Mouse (Mus musculus) hindbrain, embryonic 12.5 days (tissue): ENCODE measurements at regions not wholly inside any gene's neighbourhood (a gene's known extent, or its start where the extent isn't known, plus 50 kb on each side); places are given as distances from the start of the nearest gene placed in this dataset.

ENCODE experiments used
- ATAC-seq: fragments of 200-750 bp; cut with Nextera tagmentation; 2 replicates; pipeline ENCODE4 v1.8.0; 2017; ENCODE audit warnings: moderate TSS enrichment; ENCODE audit not compliant: low FRiP score
- H3K27ac ChIP-seq: fragments of 300-500 bp; sonication (generic); 2 replicates; pipeline ENCODE4 v1.5.1; 2016; ENCODE audit warnings: mild to moderate bottlenecking
- H3K27me3 ChIP-seq: fragments of 300-500 bp; sonication (generic); 2 replicates; pipeline ENCODE4 v1.6.1; 2016; ENCODE audit warnings: mild to moderate bottlenecking
- H3K36me3 ChIP-seq: fragments of 300-500 bp; sonication (generic); 2 replicates; pipeline ENCODE4 v1.6.1; 2016; ENCODE audit warnings: mild to moderate bottlenecking
- H3K4me1 ChIP-seq: fragments of 300-500 bp; sonication (generic); 2 replicates; pipeline ENCODE4 v1.6.1; 2016
- H3K4me2 ChIP-seq: fragments of 300-500 bp; sonication (generic); replicated peaks from 2 replicates; pipeline ENCODE4 v1.6.1; 2016; ENCODE audit warnings: mild to moderate bottlenecking
- H3K4me3 ChIP-seq: fragments of 300-500 bp; sonication (generic); 2 replicates; pipeline ENCODE4 v1.5.1; 2016; ENCODE audit warnings: mild to moderate bottlenecking
- H3K9ac ChIP-seq: fragments of 300-500 bp; sonication (generic); 2 replicates; pipeline ENCODE4 v1.6.1; 2016; ENCODE audit warnings: mild to moderate bottlenecking, moderate library complexity
- H3K9me3 ChIP-seq: fragments of 300-500 bp; sonication (generic); replicated peaks from 2 replicates; pipeline ENCODE4 v1.6.1; 2016; ENCODE audit warnings: mild to moderate bottlenecking
- WGBS: fragments of 180-500 bp; shearing (Covaris S2); methylation state at CpG from one replicate; pipeline ENCODE4 v1.1.7; 2016; 5-methylcytosine and 5-hydroxymethylcytosine counted together

- no peak overlapping the region for H3K4me3 ChIP-seq
- H3K9ac ChIP-seq: no peak overlapping the region
- no peaks in the 10 kb centered on the region for H3K9me3 ChIP-seq
- ATAC-seq: no peak
- no peaks in the 10 kb centered on the region for H3K27me3 ChIP-seq
- 95% methylated on average over 1 of the region's 1 CpGs for WGBS
- H3K27ac ChIP-seq: no peak overlapping the region
- H3K4me1 ChIP-seq: no peaks in the 10 kb centered on the region
- no peaks in the 10 kb centered on the region for H3K36me3 ChIP-seq
- no peak overlapping the region for H3K4me2 ChIP-seq
Observed at GRCm38 (mm10) chr6:66263918-66264317, 271.3 kb upstream of the Mad2l1 start.

GRCm38 (mm10) chr6:66268427-66268826 lies 266.8 kb upstream of the Mad2l1 start:
- Histone ChIP-seq H3K27me3 (no peaks in the 10 kb centered on the region), H3K4me2 (no peak overlapping the region), H3K36me3 (no peaks in the 10 kb centered on the region), H3K4me3 (no peak overlapping the region), H3K9ac (no peak overlapping the region), H3K4me1 (no peaks in the 10 kb centered on the region), H3K27ac (no peak overlapping the region), H3K9me3 (no peaks in the 10 kb centered on the region)
- 54% methylated on average over 3 of the region's 3 CpGs for WGBS
- ATAC-seq: no peak

- Histone ChIP-seq H3K9me3 (no peaks in the 10 kb centered on the region), H3K9ac (no peak overlapping the region), H3K4me3 (no peak overlapping the region), H3K4me1 (no peaks in the 10 kb centered on the region), H3K27ac (no peak overlapping the region), H3K27me3 (no peaks in the 10 kb centered on the region), H3K36me3 (no peaks in the 10 kb centered on the region), H3K4me2 (no peak overlapping the region)
- no peak for ATAC-seq
- 87% methylated on average over 6 of the region's 6 CpGs for WGBS
Observed at GRCm38 (mm10) chr6:66271414-66272206, 263.6 kb upstream of the Mad2l1 start.

- WGBS: 85% methylated on average over 2 of the region's 2 CpGs
- ATAC-seq: no peak
- Histone ChIP-seq H3K4me3 (no peak overlapping the region), H3K27me3 (no peaks in the 10 kb centered on the region), H3K36me3 (no peaks in the 10 kb centered on the region), H3K4me1 (no peaks in the 10 kb centered on the region), H3K9ac (no peak overlapping the region), H3K4me2 (no peak overlapping the region), H3K9me3 (no peaks in the 10 kb centered on the region), H3K27ac (no peak overlapping the region)
Observed at GRCm38 (mm10) chr6:66272216-66272615, 263.0 kb upstream of the Mad2l1 start.

- H3K36me3 ChIP-seq: no peaks in the 10 kb centered on the region
- no peaks in the 10 kb centered on the region for H3K9me3 ChIP-seq
- no peak overlapping the region for H3K4me3 ChIP-seq
- WGBS: 93% methylated on average over 4 of the region's 4 CpGs
- ATAC-seq: no peak
- no peak overlapping the region for H3K4me2 ChIP-seq
- H3K4me1 ChIP-seq: no peaks in the 10 kb centered on the region
- H3K27ac ChIP-seq: no peak overlapping the region
- H3K9ac ChIP-seq: no peak overlapping the region
- no peaks in the 10 kb centered on the region for H3K27me3 ChIP-seq
Observed at GRCm38 (mm10) chr6:66274737-66275136, 260.5 kb upstream of the Mad2l1 start.

GRCm38 (mm10) chr6:66280701-66281100 lies 254.5 kb upstream of the Mad2l1 start:
- Histone ChIP-seq H3K36me3 (no peaks in the 10 kb centered on the region), H3K27me3 (no peaks in the 10 kb centered on the region), H3K27ac (no peak overlapping the region), H3K9ac (no peak overlapping the region), H3K4me1 (no peaks in the 10 kb centered on the region), H3K4me2 (no peak overlapping the region), H3K4me3 (no peak overlapping the region), H3K9me3 (no peaks in the 10 kb centered on the region)
- ATAC-seq: no peak
- WGBS: 93% methylated on average over 8 of the region's 8 CpGs

- no peaks in the 10 kb centered on the region for H3K4me1 ChIP-seq
- no peak overlapping the region for H3K4me2 ChIP-seq
- H3K4me3 ChIP-seq: no peak overlapping the region
- WGBS: 80% methylated on average over 6 of the region's 6 CpGs
- H3K36me3 ChIP-seq: no peaks in the 10 kb centered on the region
- no peaks in the 10 kb centered on the region for H3K27me3 ChIP-seq
- H3K9me3 ChIP-seq: no peaks in the 10 kb centered on the region
- no peak overlapping the region for H3K27ac ChIP-seq
- no peak overlapping the region for H3K9ac ChIP-seq
- no peak for ATAC-seq
Observed at GRCm38 (mm10) chr6:66282566-66283115, 252.5 kb upstream of the Mad2l1 start.

GRCm38 (mm10) chr6:66283521-66283920 lies 251.7 kb upstream of the Mad2l1 start:
- no peak overlapping the region for H3K27ac ChIP-seq
- H3K4me3 ChIP-seq: no peak overlapping the region
- no peaks in the 10 kb centered on the region for H3K4me1 ChIP-seq
- no peak overlapping the region for H3K9ac ChIP-seq
- no peak overlapping the region for H3K4me2 ChIP-seq
- 87% methylated on average over 4 of the region's 4 CpGs for WGBS
- ATAC-seq: no peak
- H3K27me3 ChIP-seq: no peaks in the 10 kb centered on the region
- H3K36me3 ChIP-seq: no peaks in the 10 kb centered on the region
- H3K9me3 ChIP-seq: no peaks in the 10 kb centered on the region

GRCm38 (mm10) chr6:66287607-66288006 lies 247.6 kb upstream of the Mad2l1 start:
- Histone ChIP-seq H3K4me3 (no peak overlapping the region), H3K9ac (no peak overlapping the region), H3K27me3 (no peaks in the 10 kb centered on the region), H3K9me3 (no peaks in the 10 kb centered on the region), H3K4me1 (no peaks in the 10 kb centered on the region), H3K27ac (no peak overlapping the region), H3K4me2 (no peak overlapping the region), H3K36me3 (no peaks in the 10 kb centered on the region)
- ATAC-seq: no peak

- no peak overlapping the region for H3K9ac ChIP-seq
- no peaks in the 10 kb centered on the region for H3K9me3 ChIP-seq
- no peaks in the 10 kb centered on the region for H3K36me3 ChIP-seq
- H3K27ac ChIP-seq: no peak overlapping the region
- no peaks in the 10 kb centered on the region for H3K4me1 ChIP-seq
- ATAC-seq: no peak
- 71% methylated on average over 3 of the region's 3 CpGs for WGBS
- H3K27me3 ChIP-seq: no peaks in the 10 kb centered on the region
- H3K4me3 ChIP-seq: no peak overlapping the region
- no peak overlapping the region for H3K4me2 ChIP-seq
Observed at GRCm38 (mm10) chr6:66289196-66289595, 246.0 kb upstream of the Mad2l1 start.

- Histone ChIP-seq H3K36me3 (no peaks in the 10 kb centered on the region), H3K9ac (no peak overlapping the region), H3K27me3 (no peaks in the 10 kb centered on the region), H3K4me2 (no peak overlapping the region), H3K4me1 (no peaks in the 10 kb centered on the region), H3K4me3 (no peak overlapping the region), H3K9me3 (no peaks in the 10 kb centered on the region), H3K27ac (no peak overlapping the region)
- 72% methylated on average over 2 of the region's 2 CpGs for WGBS
- ATAC-seq: no peak
Observed at GRCm38 (mm10) chr6:66291576-66291975, 243.6 kb upstream of the Mad2l1 start.

GRCm38 (mm10) chr6:66298056-66298455 lies 237.1 kb upstream of the Mad2l1 start:
- Histone ChIP-seq H3K4me3 (no peak overlapping the region), H3K36me3 (no peaks in the 10 kb centered on the region), H3K27me3 (no peaks in the 10 kb centered on the region), H3K27ac (no peak overlapping the region), H3K9ac (no peak overlapping the region), H3K4me1 (no peaks in the 10 kb centered on the region), H3K4me2 (no peak overlapping the region), H3K9me3 (no peaks in the 10 kb centered on the region)
- no peak for ATAC-seq
- 78% methylated on average over 4 of the region's 4 CpGs for WGBS

GRCm38 (mm10) chr6:66300189-66300588 lies 235.0 kb upstream of the Mad2l1 start:
- no peak overlapping the region for H3K27ac ChIP-seq
- no peaks in the 10 kb centered on the region for H3K36me3 ChIP-seq
- no peak for ATAC-seq
- no peak overlapping the region for H3K9ac ChIP-seq
- H3K4me1 ChIP-seq: no peaks in the 10 kb centered on the region
- H3K4me3 ChIP-seq: no peak overlapping the region
- H3K27me3 ChIP-seq: no peaks in the 10 kb centered on the region
- no peak overlapping the region for H3K4me2 ChIP-seq
- H3K9me3 ChIP-seq: no peaks in the 10 kb centered on the region
